Mouse (Mus musculus): Measurements from ENCODE around the gene Borcs5. TPM values are rescaled to one million over a fixed set of nuclear protein-coding genes. Genes with fewer than 3 reads are reported as not detected.

Gene Borcs5
- 14.6 and 18.4 TPM in 2 replicates for polyA plus RNA-seq (2015; fragmentation: Nextera tagmentation; extraction: Ambion mirVana)

DNA sequence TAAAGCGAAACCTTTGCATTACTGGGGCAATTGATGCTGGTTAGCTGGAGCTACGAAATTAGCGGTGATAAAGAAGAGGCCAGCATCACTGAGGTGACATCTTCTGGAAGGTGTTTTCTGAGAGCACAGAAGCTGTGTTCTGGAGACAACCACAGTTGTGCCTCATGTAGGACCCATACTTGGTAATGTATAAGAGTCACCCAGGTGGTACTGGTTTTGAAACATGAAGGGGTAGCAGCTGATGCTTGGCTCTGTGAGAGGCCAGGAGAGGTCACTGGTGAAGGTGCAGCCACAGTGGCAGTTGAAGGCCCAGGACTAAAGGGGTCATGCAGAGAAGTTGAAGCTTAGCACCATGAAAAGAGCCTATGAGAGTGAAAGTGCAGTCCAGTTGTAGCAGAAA, at the start of gene Borcs5:
Gene Borcs5, plus strand, starts transcription at position 301 of the 400 bp plus-strand sequence.
- no peak within 1 kb of the TSS for H3K4me2 ChIP-seq (replicated peaks; ENCODE audit: low read depth, low read length)
- no peak within 1 kb of the TSS for H3K27ac ChIP-seq (ENCODE audit: low read length)
- no peaks in the 10 kb centered on the region for H3K36me3 ChIP-seq (ENCODE audit: insufficient read depth, low read length)
- DNase-seq (ENCODE audit: low spot score) (no peak), ATAC-seq (no peak)
- TF ChIP-seq CTCF (IDR thresholded peaks at IDR 0.05) (no peak), EP300 (IDR thresholded peaks at IDR 0.05) (no peak)
- H3K27me3 ChIP-seq (replicated peaks; ENCODE audit: insufficient read depth, low read length): no peaks in the 10 kb centered on the region
- H3K9me3 ChIP-seq (ENCODE audit: low read length): no peaks in the 10 kb centered on the region
- H3K9ac ChIP-seq (replicated peaks; ENCODE audit: low read depth): no peak within 1 kb of the TSS
- H3K4me3 ChIP-seq (ENCODE audit: low read depth, low read length): no peak within 1 kb of the TSS
- WGBS: 89% methylated on average over 3 of the region's 3 CpGs
- H3K4me1 ChIP-seq (ENCODE audit: insufficient read depth, low read depth, low read length): no peaks in the 10 kb centered on the region

DNA sequence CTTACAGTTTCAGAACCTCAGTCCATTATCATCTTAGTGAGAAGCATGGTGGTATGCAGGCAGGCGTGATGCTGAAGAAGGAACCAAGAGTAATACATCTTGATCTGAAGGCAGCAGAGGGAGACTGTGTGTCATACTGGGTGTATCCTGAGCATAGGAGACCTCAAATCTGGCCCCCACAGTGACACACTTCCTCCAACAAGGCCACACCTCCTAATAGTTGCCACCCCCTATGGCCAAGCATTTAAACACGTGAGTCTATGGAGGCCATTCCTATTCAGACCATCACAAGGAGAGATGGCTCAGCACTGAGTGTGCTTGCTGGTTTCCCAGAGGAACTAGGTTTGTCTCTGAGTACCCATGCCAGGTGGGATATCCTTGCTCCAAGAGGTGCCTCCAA, 47.7 kb upstream of the Borcs5 start:
- H3K4me3 ChIP-seq (ENCODE audit: low read depth, low read length): no peak overlapping the region

GRCm38 (mm10) chr6:134594569-134595442, 44.5 kb upstream of the Borcs5 start:
- no peak overlapping the region for H3K9ac ChIP-seq (replicated peaks; ENCODE audit: low read depth)
- H3K4me3 ChIP-seq (ENCODE audit: low read depth, low read length): no peak overlapping the region
- H3K4me2 ChIP-seq (replicated peaks; ENCODE audit: low read depth, low read length): peak overlapping the region; percentile 40
- H3K27me3 ChIP-seq (replicated peaks; ENCODE audit: insufficient read depth, low read length): no peaks in the 10 kb centered on the region
- WGBS: 42% methylated on average over 21 of the region's 21 CpGs
- no peak overlapping the region for H3K27ac ChIP-seq (ENCODE audit: low read length)
- ATAC-seq: peak; percentile 82
- TF ChIP-seq EP300 (IDR thresholded peaks at IDR 0.05) (peak; percentile 79), CTCF (IDR thresholded peaks at IDR 0.05) (no peak)
- DNase-seq (ENCODE audit: low spot score): peak; percentile 64
- no peaks in the 10 kb centered on the region for H3K36me3 ChIP-seq (ENCODE audit: insufficient read depth, low read length)
- H3K9me3 ChIP-seq (ENCODE audit: low read length): no peaks in the 10 kb centered on the region
- H3K4me1 ChIP-seq (ENCODE audit: insufficient read depth, low read depth, low read length): no peaks in the 10 kb centered on the region; the same call in 1 of the 2 replicates

More for the DNA sequence above, 47.7 kb upstream of the Borcs5 start:
- Histone ChIP-seq H3K4me2 (replicated peaks; ENCODE audit: low read depth, low read length) (no peak overlapping the region), H3K27me3 (replicated peaks; ENCODE audit: insufficient read depth, low read length) (no peaks in the 10 kb centered on the region), H3K36me3 (ENCODE audit: insufficient read depth, low read length) (no peaks in the 10 kb centered on the region), H3K27ac (ENCODE audit: low read length) (no peak overlapping the region), H3K9me3 (ENCODE audit: low read length) (no peaks in the 10 kb centered on the region), H3K4me1 (ENCODE audit: insufficient read depth, low read depth, low read length) (no peaks in the 10 kb centered on the region; the same call in 1 of the 2 replicates), H3K9ac (replicated peaks; ENCODE audit: low read depth) (no peak overlapping the region)
- WGBS: 88% methylated on average over 2 of the region's 2 CpGs
- ATAC-seq (no peak), DNase-seq (ENCODE audit: low spot score) (no peak)
- no peak for TF ChIP-seq EP300 (IDR thresholded peaks at IDR 0.05)
- TF ChIP-seq CTCF (IDR thresholded peaks at IDR 0.05): no peak

- TF ChIP-seq CTCF (IDR thresholded peaks at IDR 0.05): no peak
- no peak for TF ChIP-seq EP300 (IDR thresholded peaks at IDR 0.05)
- ATAC-seq: no peak
- no peak for DNase-seq (ENCODE audit: low spot score)
- WGBS: 73% methylated on average over 6 of the region's 6 CpGs
- Histone ChIP-seq H3K36me3 (ENCODE audit: insufficient read depth, low read length) (no peaks in the 10 kb centered on the region), H3K27ac (ENCODE audit: low read length) (no peak overlapping the region), H3K9me3 (ENCODE audit: low read length) (no peaks in the 10 kb centered on the region), H3K9ac (replicated peaks; ENCODE audit: low read depth) (no peak overlapping the region), H3K4me3 (ENCODE audit: low read depth, low read length) (no peak overlapping the region), H3K4me2 (replicated peaks; ENCODE audit: low read depth, low read length) (no peak overlapping the region), H3K4me1 (ENCODE audit: insufficient read depth, low read depth, low read length) (no peaks in the 10 kb centered on the region; the same call in 1 of the 2 replicates), H3K27me3 (replicated peaks; ENCODE audit: insufficient read depth, low read length) (no peaks in the 10 kb centered on the region)
Measured at GRCm38 (mm10) chr6:134597651-134598229, 41.6 kb upstream of the Borcs5 start.

GRCm38 (mm10) chr6:134599239-134599638, 40.1 kb upstream of the Borcs5 start:
- ATAC-seq (no peak), DNase-seq (ENCODE audit: low spot score) (no peak)
- H3K4me3 ChIP-seq (ENCODE audit: low read depth, low read length): no peak overlapping the region
- no peaks in the 10 kb centered on the region for H3K9me3 ChIP-seq (ENCODE audit: low read length)
- no peak overlapping the region for H3K4me2 ChIP-seq (replicated peaks; ENCODE audit: low read depth, low read length)
- no peaks in the 10 kb centered on the region for H3K27me3 ChIP-seq (replicated peaks; ENCODE audit: insufficient read depth, low read length)
- no peaks in the 10 kb centered on the region; the same call in 1 of the 2 replicates for H3K4me1 ChIP-seq (ENCODE audit: insufficient read depth, low read depth, low read length)
- TF ChIP-seq CTCF (IDR thresholded peaks at IDR 0.05): no peak
- TF ChIP-seq EP300 (IDR thresholded peaks at IDR 0.05): no peak
- WGBS: 53% methylated on average over 1 of the region's 1 CpGs
- H3K27ac ChIP-seq (ENCODE audit: low read length): no peak overlapping the region
- H3K36me3 ChIP-seq (ENCODE audit: insufficient read depth, low read length): no peaks in the 10 kb centered on the region
- H3K9ac ChIP-seq (replicated peaks; ENCODE audit: low read depth): no peak overlapping the region

- H3K9me3 ChIP-seq (ENCODE audit: low read length): no peaks in the 10 kb centered on the region
- ATAC-seq (no peak), DNase-seq (ENCODE audit: low spot score) (no peak)
- H3K36me3 ChIP-seq (ENCODE audit: insufficient read depth, low read length): no peaks in the 10 kb centered on the region
- no peaks in the 10 kb centered on the region for H3K4me1 ChIP-seq (ENCODE audit: insufficient read depth, low read depth, low read length)
- no peak overlapping the region for H3K4me3 ChIP-seq (ENCODE audit: low read depth, low read length)
- WGBS: 58% methylated on average over 7 of the region's 7 CpGs
- no peaks in the 10 kb centered on the region for H3K27me3 ChIP-seq (replicated peaks; ENCODE audit: insufficient read depth, low read length)
- no peak overlapping the region for H3K27ac ChIP-seq (ENCODE audit: low read length)
- TF ChIP-seq CTCF (IDR thresholded peaks at IDR 0.05): no peak
- TF ChIP-seq EP300 (IDR thresholded peaks at IDR 0.05): no peak
- no peak overlapping the region for H3K9ac ChIP-seq (replicated peaks; ENCODE audit: low read depth)
- H3K4me2 ChIP-seq (replicated peaks; ENCODE audit: low read depth, low read length): no peak overlapping the region
Measured at GRCm38 (mm10) chr6:134601130-134601529, 38.2 kb upstream of the Borcs5 start.

Measured in lung, postnatal 0 days (tissue).